Mouse (Mus musculus): ENCODE measurements around the gene Arhgap10. TPM values are rescaled to one million over a fixed set of nuclear protein-coding genes. Genes with fewer than 3 reads are reported as not detected.

Arhgap10 gene
- polyA plus RNA-seq, 1 experiment from 2014 or later, result 5.1 TPM

GRCm38 (mm10) chr8:77254466-77254865 lies 263.3 kb downstream of the Arhgap10 start:
- Histone ChIP-seq H3K27me3 (no peaks in the 10 kb centered on the region), H3K9me3 (no peaks in the 10 kb centered on the region), H3K9ac (no peak overlapping the region), H3K4me3 (no peak overlapping the region), H3K27ac (replicated peaks) (no peak overlapping the region), H3K36me3 (no peaks in the 10 kb centered on the region), H3K4me1 (replicated peaks) (no peaks in the 10 kb centered on the region), H3K4me2 (no peak overlapping the region)
- 82% methylated on average over 5 of the region's 5 CpGs for WGBS
- no peak for ATAC-seq (ENCODE audit: low FRiP score, low read depth)

GRCm38 (mm10) chr8:77251134-77251533 lies 266.6 kb downstream of the Arhgap10 start:
- ATAC-seq (ENCODE audit: low FRiP score, low read depth), result no peak
- H3K27me3 ChIP-seq, result no peaks in the 10 kb centered on the region
- no peaks in the 10 kb centered on the region for H3K9me3 ChIP-seq
- no peaks in the 10 kb centered on the region for H3K36me3 ChIP-seq
- no peak overlapping the region for H3K4me2 ChIP-seq
- WGBS, result 95% methylated on average over 5 of the region's 5 CpGs
- no peak overlapping the region for H3K4me3 ChIP-seq
- no peaks in the 10 kb centered on the region for H3K4me1 ChIP-seq (replicated peaks)
- no peak overlapping the region for H3K27ac ChIP-seq (replicated peaks)
- H3K9ac ChIP-seq, result no peak overlapping the region

DNA sequence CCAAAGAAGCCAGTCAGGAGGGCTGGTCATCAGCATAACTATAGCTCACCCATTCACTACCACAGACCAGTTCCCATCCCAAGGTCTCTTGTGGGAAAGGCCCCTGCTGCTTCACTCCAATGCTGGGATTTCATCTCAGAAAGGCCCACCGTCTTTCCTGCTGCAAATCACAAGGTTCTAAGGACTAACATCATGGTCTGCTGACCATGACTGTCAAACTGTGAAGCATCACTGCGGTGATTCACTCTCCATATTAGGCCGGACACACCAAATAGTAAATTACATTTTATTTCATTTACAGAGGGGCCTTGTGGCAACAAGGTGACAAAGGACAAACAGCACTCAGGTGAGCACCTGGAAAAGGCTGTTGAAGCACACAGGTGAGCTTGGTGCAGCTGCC lies 267.7 kb downstream of the Arhgap10 start:
- no peaks in the 10 kb centered on the region for H3K27me3 ChIP-seq
- no peaks in the 10 kb centered on the region for H3K9me3 ChIP-seq
- no peaks in the 10 kb centered on the region for H3K4me1 ChIP-seq (replicated peaks)
- ATAC-seq (ENCODE audit: low FRiP score, low read depth), result no peak
- H3K4me3 ChIP-seq, result no peak overlapping the region
- H3K9ac ChIP-seq, result no peak overlapping the region
- H3K36me3 ChIP-seq, result no peaks in the 10 kb centered on the region
- no peak overlapping the region for H3K27ac ChIP-seq (replicated peaks)
- H3K4me2 ChIP-seq, result no peak overlapping the region
- WGBS, result 81% methylated on average over 3 of the region's 3 CpGs

DNA sequence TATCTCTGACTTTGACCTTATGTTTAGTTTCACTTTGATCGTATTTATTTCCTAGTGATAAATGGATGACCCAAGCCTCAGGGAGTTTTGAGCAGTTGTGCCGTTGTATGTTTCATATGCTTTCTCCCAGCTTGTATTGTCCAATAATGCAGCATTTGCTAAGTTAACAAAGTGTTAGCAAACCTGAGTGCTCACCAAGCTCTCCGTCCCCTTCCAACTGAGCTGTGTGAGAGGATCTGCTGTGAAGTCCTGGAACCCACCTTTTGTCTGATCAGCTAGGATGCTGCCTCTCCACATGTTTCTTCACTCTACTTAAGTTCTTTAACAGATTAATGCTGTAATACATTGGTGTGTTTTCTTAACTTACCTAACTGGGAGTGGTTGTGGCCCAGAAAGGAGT lies 276.4 kb downstream of the Arhgap10 start:
- no peaks in the 10 kb centered on the region for H3K36me3 ChIP-seq
- H3K27me3 ChIP-seq, result no peaks in the 10 kb centered on the region
- H3K4me1 ChIP-seq (replicated peaks), result no peaks in the 10 kb centered on the region
- no peak overlapping the region for H3K9ac ChIP-seq
- ATAC-seq (ENCODE audit: low FRiP score, low read depth), result no peak
- 86% methylated on average over 3 of the region's 3 CpGs for WGBS
- H3K4me2 ChIP-seq, result no peak overlapping the region
- no peaks in the 10 kb centered on the region for H3K9me3 ChIP-seq
- H3K4me3 ChIP-seq, result no peak overlapping the region
- no peak overlapping the region for H3K27ac ChIP-seq (replicated peaks)

DNA sequence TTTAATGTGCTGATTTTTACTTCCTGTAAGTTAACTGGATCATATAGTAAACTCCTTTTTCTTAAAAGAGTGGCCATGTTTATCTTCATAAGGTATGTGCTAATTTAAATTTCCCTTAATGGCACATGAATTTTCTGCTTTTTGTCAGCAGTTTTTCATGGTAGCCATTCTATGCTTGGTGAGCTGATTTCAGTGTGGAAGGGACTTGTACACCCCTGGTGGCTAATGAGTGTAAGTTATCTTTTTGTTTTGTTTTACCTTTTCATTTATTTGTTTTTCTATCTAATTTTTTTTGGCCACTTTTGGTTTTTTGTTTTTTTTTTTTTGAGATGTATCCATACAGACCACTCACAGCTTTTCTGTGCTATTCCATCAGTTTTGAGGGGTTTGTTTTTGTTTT lies 278.3 kb downstream of the Arhgap10 start:
- no peak overlapping the region for H3K4me2 ChIP-seq
- no peak overlapping the region for H3K4me3 ChIP-seq
- ATAC-seq (ENCODE audit: low FRiP score, low read depth), result no peak
- no peaks in the 10 kb centered on the region for H3K9me3 ChIP-seq
- no peaks in the 10 kb centered on the region for H3K4me1 ChIP-seq (replicated peaks)
- H3K27me3 ChIP-seq, result no peaks in the 10 kb centered on the region
- H3K9ac ChIP-seq, result no peak overlapping the region
- no peaks in the 10 kb centered on the region for H3K36me3 ChIP-seq
- no peak overlapping the region for H3K27ac ChIP-seq (replicated peaks)

DNA sequence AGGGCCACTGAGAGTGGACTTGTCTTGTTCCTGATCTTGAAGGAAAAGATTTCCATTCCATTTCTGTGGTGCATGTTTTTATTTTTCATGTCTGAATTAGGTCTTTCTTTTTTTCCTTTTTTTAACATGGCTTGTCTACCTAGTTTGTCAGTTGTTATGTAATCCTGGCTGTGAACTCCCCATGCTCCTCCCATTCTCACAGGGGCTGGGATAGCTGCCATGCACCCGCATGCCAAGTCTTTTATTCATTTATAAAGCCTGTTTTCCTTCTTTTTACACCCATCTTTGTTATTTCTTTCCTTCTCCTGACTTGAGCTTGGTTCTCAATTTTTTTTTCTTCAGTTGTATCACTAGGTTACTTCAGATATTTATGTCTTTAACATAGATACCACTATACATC lies 281.1 kb downstream of the Arhgap10 start:
- 68% methylated on average over 1 of the region's 1 CpGs for WGBS
- ATAC-seq (ENCODE audit: low FRiP score, low read depth), result no peak

GRCm38 (mm10) chr8:77232411-77232810 lies 285.3 kb downstream of the Arhgap10 start:
- Histone ChIP-seq H3K36me3 (no peaks in the 10 kb centered on the region), H3K9me3 (no peaks in the 10 kb centered on the region), H3K4me3 (no peak overlapping the region), H3K4me2 (no peak overlapping the region), H3K9ac (no peak overlapping the region), H3K27me3 (no peaks in the 10 kb centered on the region), H3K27ac (replicated peaks) (no peak overlapping the region), H3K4me1 (replicated peaks) (no peaks in the 10 kb centered on the region)
- WGBS, result 94% methylated on average over 3 of the region's 3 CpGs
- no peak for ATAC-seq (ENCODE audit: low FRiP score, low read depth)

More for the DNA sequence above, 281.1 kb downstream of the Arhgap10 start:
- no peaks in the 10 kb centered on the region for H3K4me1 ChIP-seq (replicated peaks)
- H3K9me3 ChIP-seq, result no peaks in the 10 kb centered on the region
- H3K27ac ChIP-seq (replicated peaks), result no peak overlapping the region
- H3K27me3 ChIP-seq, result no peaks in the 10 kb centered on the region
- no peak overlapping the region for H3K4me3 ChIP-seq
- no peaks in the 10 kb centered on the region for H3K36me3 ChIP-seq
- H3K9ac ChIP-seq, result no peak overlapping the region
- no peak overlapping the region for H3K4me2 ChIP-seq

- WGBS, result 63% methylated on average over 6 of the region's 6 CpGs
- Histone ChIP-seq H3K9me3 (no peaks in the 10 kb centered on the region), H3K4me2 (no peak overlapping the region), H3K4me3 (no peak overlapping the region), H3K4me1 (replicated peaks) (no peaks in the 10 kb centered on the region), H3K9ac (no peak overlapping the region), H3K27ac (replicated peaks) (no peak overlapping the region), H3K36me3 (no peaks in the 10 kb centered on the region), H3K27me3 (no peaks in the 10 kb centered on the region)
- ATAC-seq (ENCODE audit: low FRiP score, low read depth), result no peak
These were observed 285.9 kb downstream of the Arhgap10 start for GRCm38 (mm10) chr8:77231834-77232233.

DNA sequence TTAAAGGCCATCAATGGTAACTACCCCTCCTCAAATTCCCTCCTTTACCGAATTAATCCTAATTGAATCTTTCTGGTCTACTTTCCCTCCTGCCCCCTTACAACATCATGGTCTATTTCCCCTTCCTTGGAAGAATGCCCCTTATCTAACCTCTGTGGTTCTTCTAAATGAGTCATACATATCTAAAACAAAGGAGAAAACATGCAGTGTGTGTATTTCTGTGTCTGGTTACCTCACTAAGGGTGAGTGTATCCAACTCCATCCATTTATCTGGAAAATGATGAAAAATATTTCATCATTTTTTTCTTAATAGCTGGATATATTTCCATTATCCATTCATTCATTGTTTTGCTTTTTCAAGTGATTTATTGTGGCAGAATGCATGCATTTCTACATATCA lies 286.5 kb downstream of the Arhgap10 start:
- WGBS, result 94% methylated on average over 1 of the region's 1 CpGs
- no peak overlapping the region for H3K4me2 ChIP-seq
- no peaks in the 10 kb centered on the region for H3K36me3 ChIP-seq

DNA sequence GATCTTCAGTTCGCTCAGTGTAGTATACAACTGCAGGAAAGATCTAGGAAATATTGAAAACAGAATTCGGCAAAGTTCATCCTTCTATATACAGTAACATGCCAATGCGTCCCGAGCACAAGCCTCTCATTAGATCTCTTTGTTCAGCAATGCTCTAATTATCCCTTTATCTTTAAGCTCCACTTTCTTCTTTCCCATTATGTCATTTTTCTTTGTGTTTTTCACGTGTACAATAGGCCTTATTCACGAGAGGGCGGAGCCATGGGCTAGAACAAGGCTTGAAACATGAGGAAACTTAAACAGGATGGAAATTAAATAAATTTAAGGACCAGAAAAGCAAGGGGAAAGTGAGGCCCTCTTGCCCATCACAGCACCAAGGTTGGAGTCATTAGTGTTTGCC lies 289.1 kb downstream of the Arhgap10 start:
- Histone ChIP-seq H3K4me1 (replicated peaks) (no peaks in the 10 kb centered on the region), H3K9me3 (no peaks in the 10 kb centered on the region), H3K27me3 (no peaks in the 10 kb centered on the region), H3K4me3 (no peak overlapping the region), H3K9ac (no peak overlapping the region), H3K4me2 (no peak overlapping the region), H3K36me3 (no peaks in the 10 kb centered on the region), H3K27ac (replicated peaks) (no peak overlapping the region)
- no peak for ATAC-seq (ENCODE audit: low FRiP score, low read depth)
- WGBS, result 80% methylated on average over 7 of the region's 7 CpGs

More for the DNA sequence above, 286.5 kb downstream of the Arhgap10 start:
- no peaks in the 10 kb centered on the region for H3K4me1 ChIP-seq (replicated peaks)
- H3K4me3 ChIP-seq, result no peak overlapping the region
- H3K9me3 ChIP-seq, result no peaks in the 10 kb centered on the region
- H3K27ac ChIP-seq (replicated peaks), result no peak overlapping the region
- H3K27me3 ChIP-seq, result no peaks in the 10 kb centered on the region
- H3K9ac ChIP-seq, result no peak overlapping the region
- ATAC-seq (ENCODE audit: low FRiP score, low read depth), result no peak

- H3K4me1 ChIP-seq (replicated peaks), result no peaks in the 10 kb centered on the region
- no peaks in the 10 kb centered on the region for H3K27me3 ChIP-seq
- H3K9me3 ChIP-seq, result no peaks in the 10 kb centered on the region
- H3K36me3 ChIP-seq, result no peaks in the 10 kb centered on the region
- no peak overlapping the region for H3K4me2 ChIP-seq
- peak; percentile 30; the same call in 1 of the 2 replicates for ATAC-seq (ENCODE audit: low FRiP score, low read depth)
- H3K27ac ChIP-seq (replicated peaks), result no peak overlapping the region
- WGBS, result 86% methylated on average over 5 of the region's 5 CpGs
- no peak overlapping the region for H3K9ac ChIP-seq
- H3K4me3 ChIP-seq, result no peak overlapping the region
These were observed 290.0 kb downstream of the Arhgap10 start for GRCm38 (mm10) chr8:77227742-77228141.

GRCm38 (mm10) chr8:77223123-77223522 lies 294.6 kb downstream of the Arhgap10 start:
- no peak overlapping the region for H3K4me3 ChIP-seq
- no peak for ATAC-seq (ENCODE audit: low FRiP score, low read depth)
- 75% methylated on average over 4 of the region's 4 CpGs for WGBS

DNA sequence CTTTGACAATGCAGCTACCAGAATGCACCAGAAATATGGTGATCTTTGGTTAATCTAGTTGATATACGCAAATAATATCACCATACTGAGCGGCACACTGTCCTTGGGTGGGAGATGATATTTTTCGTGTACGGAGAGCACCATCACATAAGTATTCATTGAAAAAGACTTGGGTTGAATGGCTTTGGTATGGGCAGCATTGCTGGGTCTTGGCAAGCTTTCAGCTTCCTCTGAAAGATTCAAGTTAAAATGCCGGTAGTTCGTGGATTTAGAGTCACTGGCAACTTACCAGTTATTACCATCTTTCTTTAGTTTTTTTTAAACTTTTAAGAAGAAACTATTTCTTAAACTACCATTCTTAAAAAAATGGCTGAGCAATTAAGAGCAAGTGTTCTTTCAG lies 302.6 kb downstream of the Arhgap10 start:
- Histone ChIP-seq H3K36me3 (no peaks in the 10 kb centered on the region), H3K27ac (replicated peaks) (no peak overlapping the region), H3K4me2 (no peak overlapping the region), H3K4me3 (no peak overlapping the region), H3K9me3 (no peaks in the 10 kb centered on the region), H3K4me1 (replicated peaks) (0 out of 2 replicates have a peak, but pooled peaks cover 4% of the 10 kb centered on the region), H3K27me3 (no peaks in the 10 kb centered on the region), H3K9ac (no peak overlapping the region)
- WGBS, result 71% methylated on average over 6 of the region's 6 CpGs
- ATAC-seq (ENCODE audit: low FRiP score, low read depth), result no peak

More at GRCm38 (mm10) chr8:77223123-77223522, 294.6 kb downstream of the Arhgap10 start:
- H3K9me3 ChIP-seq, result no peaks in the 10 kb centered on the region
- H3K4me1 ChIP-seq (replicated peaks), result no peaks in the 10 kb centered on the region
- H3K9ac ChIP-seq, result no peak overlapping the region
- H3K27me3 ChIP-seq, result no peaks in the 10 kb centered on the region
- no peak overlapping the region for H3K27ac ChIP-seq (replicated peaks)
- no peak overlapping the region for H3K4me2 ChIP-seq
- no peaks in the 10 kb centered on the region for H3K36me3 ChIP-seq
